Mouse (Mus musculus) liver, embryonic 13.5 days (tissue): ENCODE measurements around the gene Dmrtc2. TPM values are rescaled to one million over a fixed set of nuclear protein-coding genes. Genes with fewer than 3 reads are reported as not detected.

Experiments used
- ATAC-seq: fragments of 200-750 bp; cut with Nextera tagmentation; 2 replicates; pipeline ENCODE4 v1.8.0; 2017; ENCODE audit warnings: low read depth, mild to moderate bottlenecking, moderate number of reproducible peaks, moderate library complexity
- DNase-seq: peaks from one replicate; pipeline ENCODE4 v3.0.0; 2022
- H3K27ac ChIP-seq: fragments of 300-500 bp; sonication (generic); 2 replicates; pipeline ENCODE4 v1.5.1; 2015; ENCODE audit warnings: moderate library complexity, mild to moderate bottlenecking, inconsistent platforms
- H3K27me3 ChIP-seq: fragments of 300-500 bp; sonication (generic); 2 replicates; pipeline ENCODE4 v1.6.1; 2015; ENCODE audit warnings: mild to moderate bottlenecking, inconsistent platforms
- H3K36me3 ChIP-seq: fragments of 300-500 bp; sonication (generic); 2 replicates; pipeline ENCODE4 v1.6.1; 2015; ENCODE audit warnings: mild to moderate bottlenecking, inconsistent platforms
- H3K4me1 ChIP-seq: fragments of 300-500 bp; sonication (generic); replicated peaks from 2 replicates; pipeline ENCODE4 v1.6.1; 2015; ENCODE audit warnings: inconsistent platforms
- H3K4me2 ChIP-seq: fragments of 300-500 bp; sonication (generic); 2 replicates; pipeline ENCODE4 v1.6.1; 2015; ENCODE audit warnings: inconsistent platforms, mild to moderate bottlenecking, moderate library complexity
- H3K4me3 ChIP-seq: fragments of 300-500 bp; sonication (generic); replicated peaks from 2 replicates; pipeline ENCODE4 v1.5.1; 2015; ENCODE audit warnings: mild to moderate bottlenecking, inconsistent platforms
- H3K9ac ChIP-seq: fragments of 300-500 bp; sonication (generic); 2 replicates; pipeline ENCODE4 v1.6.1; 2015; ENCODE audit warnings: mild to moderate bottlenecking, inconsistent platforms
- H3K9me3 ChIP-seq: fragments of 300-500 bp; sonication (generic); replicated peaks from 2 replicates; pipeline ENCODE4 v1.6.1; 2016; ENCODE audit warnings: inconsistent platforms
- WGBS: fragments of 180-500 bp; shearing (Covaris S2); methylation state at CpG from one replicate; pipeline ENCODE4 v1.1.7; 2015; ENCODE audit not compliant: insufficient replicate concordance; 5-methylcytosine and 5-hydroxymethylcytosine counted together
- polyA plus RNA-seq: library from polyadenylated mRNA; unstranded; fragments of >200 nt; fragmentation: Nextera tagmentation; extraction: Ambion mirVana; gene quantifications from 2 replicates; pipeline ENCODE4 v1.2.1, GENCODE M21; 2015

Dmrtc2 gene
- polyA plus RNA-seq, 1 experiment from 2014 or later: not detected

- Histone ChIP-seq H3K27ac (no peak overlapping the region), H3K27me3 (peaks cover 69% of the 10 kb centered on the region), H3K36me3 (no peaks in the 10 kb centered on the region), H3K4me3 (no peak overlapping the region), H3K9ac (no peak overlapping the region), H3K9me3 (0 out of 2 replicates have a peak, but pooled peaks cover 3% of the 10 kb centered on the region), H3K4me1 (peaks cover 12% of the 10 kb centered on the region), H3K4me2 (no peak overlapping the region)
- 57% methylated on average over 17 of the region's 17 CpGs for WGBS
- DNase-seq (no peak), ATAC-seq (no peak)
Observed at GRCm38 (mm10) chr7:24869080-24869479, 777 bp upstream of the Dmrtc2 start.

- Histone ChIP-seq H3K4me3 (no peak overlapping the region), H3K4me2 (no peak overlapping the region), H3K27me3 (peaks cover 26% of the 10 kb centered on the region), H3K4me1 (peaks cover 2% of the 10 kb centered on the region; the same call in 1 of the 2 replicates), H3K27ac (no peak overlapping the region), H3K9me3 (no peaks in the 10 kb centered on the region), H3K9ac (no peak overlapping the region), H3K36me3 (no peaks in the 10 kb centered on the region)
- ATAC-seq: no peak
- 63% methylated on average over 3 of the region's 3 CpGs for WGBS
- no peak for DNase-seq
Observed at GRCm38 (mm10) chr7:24877588-24877987, 7.7 kb downstream of the Dmrtc2 start.

- Histone ChIP-seq H3K4me2 (no peak overlapping the region), H3K4me1 (peaks cover 11% of the 10 kb centered on the region), H3K4me3 (no peak overlapping the region), H3K9ac (no peak overlapping the region), H3K9me3 (no peaks in the 10 kb centered on the region), H3K27ac (no peak overlapping the region), H3K36me3 (no peaks in the 10 kb centered on the region), H3K27me3 (peaks cover 16% of the 10 kb centered on the region)
- WGBS: 70% methylated on average over 2 of the region's 2 CpGs
- no peak for DNase-seq
- ATAC-seq: no peak
Observed at GRCm38 (mm10) chr7:24879620-24880019, 9.8 kb downstream of the Dmrtc2 start.

GRCm38 (mm10) chr7:24882416-24883199, 12.8 kb downstream of the Dmrtc2 start:
- Histone ChIP-seq H3K4me1 (peaks cover 34% of the 10 kb centered on the region), H3K9ac (no peak overlapping the region)
- 85% methylated on average over 9 of the region's 9 CpGs for WGBS

GRCm38 (mm10) chr7:24883896-24884692, 14.2 kb downstream of the Dmrtc2 start, which contains the start of gene Rps19:
Gene Rps19, plus strand, starts transcription at chr7:24884371.
- DNase-seq (peak; percentile 97), ATAC-seq (peak; percentile 92)
- H3K4me2 ChIP-seq: peak within 1 kb of the TSS; percentile 94
- no peaks in the 10 kb centered on the region for H3K9me3 ChIP-seq
- peaks cover 49% of the 10 kb centered on the region for H3K4me1 ChIP-seq
- peak within 1 kb of the TSS; percentile 100 for H3K4me3 ChIP-seq
- peak within 1 kb of the TSS; percentile 100 for H3K9ac ChIP-seq
- no peaks in the 10 kb centered on the region for H3K27me3 ChIP-seq
- under 1% methylated on average over 57 of the region's 57 CpGs for WGBS
- peak within 1 kb of the TSS; percentile 98 for H3K27ac ChIP-seq
- peaks cover 41% of the 10 kb centered on the region for H3K36me3 ChIP-seq

More at GRCm38 (mm10) chr7:24882416-24883199, 12.8 kb downstream of the Dmrtc2 start:
- DNase-seq: no peak
- H3K4me3 ChIP-seq: no peak overlapping the region
- no peak overlapping the region for H3K27ac ChIP-seq
- H3K36me3 ChIP-seq: peaks cover 26% of the 10 kb centered on the region
- ATAC-seq: no peak
- no peaks in the 10 kb centered on the region for H3K9me3 ChIP-seq
- H3K4me2 ChIP-seq: no peak overlapping the region
- H3K27me3 ChIP-seq: no peaks in the 10 kb centered on the region

GRCm38 (mm10) chr7:24884693-24885291, 14.9 kb downstream of the Dmrtc2 start:
- WGBS: under 1% methylated on average over 47 of the region's 47 CpGs

GRCm38 (mm10) chr7:24885468-24886307, 15.8 kb downstream of the Dmrtc2 start:
- Histone ChIP-seq H3K9ac (peak overlapping the region; percentile 100), H3K36me3 (peaks cover 55% of the 10 kb centered on the region), H3K9me3 (no peaks in the 10 kb centered on the region), H3K4me2 (peak overlapping the region; percentile 94), H3K27ac (peak overlapping the region; percentile 98), H3K4me3 (peak overlapping the region; percentile 100), H3K4me1 (peaks cover 56% of the 10 kb centered on the region), H3K27me3 (no peaks in the 10 kb centered on the region)
- no peak for DNase-seq
- no peak for ATAC-seq
- 8% methylated on average over 12 of the region's 12 CpGs for WGBS

More at GRCm38 (mm10) chr7:24884693-24885291, 14.9 kb downstream of the Dmrtc2 start:
- H3K4me3 ChIP-seq: peak overlapping the region; percentile 100
- H3K36me3 ChIP-seq: peaks cover 48% of the 10 kb centered on the region
- H3K27ac ChIP-seq: peak overlapping the region; percentile 98
- ATAC-seq (no peak), DNase-seq (no peak)
- no peaks in the 10 kb centered on the region for H3K27me3 ChIP-seq
- peak overlapping the region; percentile 94 for H3K4me2 ChIP-seq
- peaks cover 55% of the 10 kb centered on the region for H3K4me1 ChIP-seq
- H3K9ac ChIP-seq: peak overlapping the region; percentile 100
- H3K9me3 ChIP-seq: no peaks in the 10 kb centered on the region

GRCm38 (mm10) chr7:24886308-24886633, 16.4 kb downstream of the Dmrtc2 start:
- Histone ChIP-seq H3K36me3 (peaks cover 61% of the 10 kb centered on the region), H3K4me2 (peak overlapping the region; percentile 94), H3K27me3 (no peaks in the 10 kb centered on the region), H3K9ac (peak overlapping the region; percentile 100), H3K27ac (peak overlapping the region; percentile 98), H3K9me3 (no peaks in the 10 kb centered on the region), H3K4me1 (peaks cover 61% of the 10 kb centered on the region), H3K4me3 (peak overlapping the region; percentile 100)
- ATAC-seq (no peak), DNase-seq (no peak)
- WGBS: 26% methylated on average over 4 of the region's 4 CpGs

- Histone ChIP-seq H3K27me3 (no peaks in the 10 kb centered on the region), H3K4me2 (peak overlapping the region; percentile 94), H3K9ac (peak overlapping the region; percentile 100), H3K4me1 (peaks cover 65% of the 10 kb centered on the region), H3K4me3 (peak overlapping the region; percentile 100), H3K36me3 (peaks cover 64% of the 10 kb centered on the region), H3K9me3 (no peaks in the 10 kb centered on the region), H3K27ac (peak overlapping the region; percentile 98)
- DNase-seq: no peak
- WGBS: 59% methylated on average over 4 of the region's 4 CpGs
- ATAC-seq: no peak
Observed at GRCm38 (mm10) chr7:24887096-24887495, 17.2 kb downstream of the Dmrtc2 start.

GRCm38 (mm10) chr7:24889431-24890220, 19.8 kb downstream of the Dmrtc2 start:
- no peak overlapping the region for H3K4me2 ChIP-seq
- DNase-seq (no peak), ATAC-seq (peak; percentile 7)
- no peak overlapping the region for H3K4me3 ChIP-seq
- H3K9ac ChIP-seq: 0 out of 2 replicates have a peak overlapping the region, but pooled peaks have one; percentile 3
- H3K27ac ChIP-seq: peak overlapping the region; percentile 67
- peaks cover 64% of the 10 kb centered on the region for H3K36me3 ChIP-seq
- no peaks in the 10 kb centered on the region for H3K27me3 ChIP-seq
- peaks cover 60% of the 10 kb centered on the region for H3K4me1 ChIP-seq
- no peaks in the 10 kb centered on the region for H3K9me3 ChIP-seq
- 78% methylated on average over 6 of the region's 6 CpGs for WGBS
